Comparison of ENCODE assay signal across 11 mouse cellular contexts in genomic region chr15:102366238-102366637, GRCm38 (mm10). TPM values are rescaled to one million over a fixed set of nuclear protein-coding genes. Genes with fewer than 3 reads are reported as not detected.
DNase-seq lines count a peak whose midpoint lies in the region; ATAC-seq and TF ChIP-seq lines count a peak whose summit lies in the region.
"Had no signal": no experiment of that assay in that cellular context is flagged by ENCODE, and none has a peak within 500 bp of the region (broad histone marks: within the 10 kb centered on the region; RNA-seq: fewer than 3 reads in every experiment).

No protein-coding gene starts in this region.

- H3K27ac ChIP-seq in kidney, embryonic 16.5 days (ENCODE audit: low read length): no peak overlapping the region; the same call in 1 of the 2 replicates
- H3K27ac ChIP-seq in forebrain, embryonic 10.5 days: peak overlapping the region; percentile 68; the same call in 1 of the 2 replicates
- H3K27ac ChIP-seq in intestine, postnatal 0 days (ENCODE audit: low read depth, low read length): no peak overlapping the region
- no peak overlapping the region for H3K27ac ChIP-seq in neural tube, embryonic 13.5 days (replicated peaks)
- H3K27ac ChIP-seq in gastrocnemius, adult 2 months: no peak overlapping the region

- H3K9me3 ChIP-seq in kidney, embryonic 16.5 days (ENCODE audit: low read length): no peaks in the 10 kb centered on the region
- H3K9me3 ChIP-seq in forebrain, embryonic 10.5 days: no peaks in the 10 kb centered on the region
- no peaks in the 10 kb centered on the region for H3K9me3 ChIP-seq in intestine, postnatal 0 days (ENCODE audit: control insufficient read depth)
- no peaks in the 10 kb centered on the region for H3K9me3 ChIP-seq in neural tube, embryonic 13.5 days

- H3K4me3 ChIP-seq in kidney, embryonic 16.5 days (ENCODE audit: low read length): peak overlapping the region; percentile 35
- peak overlapping the region; percentile 45 for H3K4me3 ChIP-seq in forebrain, embryonic 10.5 days
- H3K4me3 ChIP-seq in intestine, postnatal 0 days (ENCODE audit: low read depth, low read length): peak overlapping the region; percentile 11; the same call in 1 of the 2 replicates
- peak overlapping the region; percentile 23 for H3K4me3 ChIP-seq in neural tube, embryonic 13.5 days
- no peak overlapping the region for H3K4me3 ChIP-seq in gastrocnemius, adult 2 months

- H3K27me3 ChIP-seq in kidney, embryonic 16.5 days (ENCODE audit: insufficient read depth, low read length): peaks cover 6% of the 10 kb centered on the region
- peaks cover 90% of the 10 kb centered on the region for H3K27me3 ChIP-seq in forebrain, embryonic 10.5 days (ENCODE audit: poor library complexity, severe bottlenecking)
- peaks cover 10% of the 10 kb centered on the region; the same call in 1 of the 2 replicates for H3K27me3 ChIP-seq in intestine, postnatal 0 days (replicated peaks; ENCODE audit: control insufficient read depth, insufficient read depth, low read length)
- peaks cover 35% of the 10 kb centered on the region for H3K27me3 ChIP-seq in neural tube, embryonic 13.5 days

- peak overlapping the region; percentile 63 for H3K9ac ChIP-seq in kidney, embryonic 16.5 days (replicated peaks; ENCODE audit: low read length)
- no peak overlapping the region for H3K9ac ChIP-seq in intestine, postnatal 0 days (ENCODE audit: low read depth, low read length)
- H3K9ac ChIP-seq in neural tube, embryonic 13.5 days: peak overlapping the region; percentile 63

- peaks cover 36% of the 10 kb centered on the region for H3K4me1 ChIP-seq in kidney, embryonic 16.5 days (ENCODE audit: insufficient read depth, low read length)
- H3K4me1 ChIP-seq in forebrain, embryonic 10.5 days: peaks cover 47% of the 10 kb centered on the region
- H3K4me1 ChIP-seq in intestine, postnatal 0 days (replicated peaks; ENCODE audit: control insufficient read depth, insufficient read depth, low read length): no peaks in the 10 kb centered on the region
- peaks cover 33% of the 10 kb centered on the region for H3K4me1 ChIP-seq in neural tube, embryonic 13.5 days (replicated peaks)

- 11% methylated on average over 6 of the region's 7 CpGs for WGBS in kidney, embryonic 16.5 days
- 4% methylated on average over 7 of the region's 7 CpGs for WGBS in forebrain, embryonic 10.5 days
- 18% methylated on average over 7 of the region's 7 CpGs for WGBS in intestine, postnatal 0 days
- WGBS in neural tube, embryonic 13.5 days: 5% methylated on average over 7 of the region's 7 CpGs

- TF ChIP-seq CTCF in intestine, postnatal 0 days (IDR thresholded peaks at IDR 0.05; ENCODE audit: low read depth): no peak
- no peak for TF ChIP-seq CTCF in gastrocnemius, adult 2 months (IDR thresholded peaks at IDR 0.05)

- no peak for ATAC-seq in kidney, embryonic 16.5 days (ENCODE audit: low FRiP score, low TSS enrichment)
- ATAC-seq in intestine, postnatal 0 days: no peak
- ATAC-seq in neural tube, embryonic 13.5 days (ENCODE audit: low read depth): 0 out of 2 replicates have a peak, but pooled peaks have one; percentile 10
- ATAC-seq in inflammation-experienced regulatory T-cells, adult 6 months: no peak

- DNase-seq in kidney, postnatal 36 days: no peak
- no peak for DNase-seq in forebrain, embryonic 10.5 days (ENCODE audit: extremely low spot score, low spot score)
- no peak for DNase-seq in frontal cortex, postnatal 36 days (ENCODE audit: low spot score in 2 of 2)
- no peak for DNase-seq in gastrocnemius, adult 2 months

- H3K4me2 ChIP-seq in kidney, embryonic 16.5 days (replicated peaks; ENCODE audit: low read depth, low read length): peak overlapping the region; percentile 51
- peak overlapping the region; percentile 37 for H3K4me2 ChIP-seq in intestine, postnatal 0 days (replicated peaks; ENCODE audit: low read depth)
- peak overlapping the region; percentile 53 for H3K4me2 ChIP-seq in neural tube, embryonic 13.5 days

- intact Hi-C loops in gastrocnemius, adult 2 months (cut with DNase I): no loop called here

- H3K36me3 ChIP-seq in kidney, embryonic 16.5 days (ENCODE audit: insufficient read depth, low read length): no peaks in the 10 kb centered on the region
- H3K36me3 ChIP-seq in forebrain, embryonic 10.5 days (replicated peaks): no peaks in the 10 kb centered on the region
- H3K36me3 ChIP-seq in intestine, postnatal 0 days (ENCODE audit: control insufficient read depth, insufficient read depth): no peaks in the 10 kb centered on the region
- H3K36me3 ChIP-seq in neural tube, embryonic 13.5 days: no peaks in the 10 kb centered on the region

RNA-seq across cellular contexts. Expression of gene Sp7, which starts 0.7 kb away (rescaled TPM):
- 1.2 and 1.3 TPM in 2 replicates for polyA plus RNA-seq in kidney, embryonic 16.5 days (2015; fragmentation: Nextera tagmentation; extraction: Ambion mirVana)
- polyA plus RNA-seq in forebrain, embryonic 10.5 days (2016; fragmentation: Nextera tagmentation; extraction: Ambion mirVana): 0.25 and 0.42 TPM in 2 replicates
- 0.07 and 0.14 TPM in 2 replicates for polyA plus RNA-seq in intestine, postnatal 0 days (2015; fragmentation: Nextera tagmentation; extraction: Ambion mirVana)
- 0.47 and 0.69 TPM in 2 replicates for polyA plus RNA-seq in neural tube, embryonic 13.5 days (2015; fragmentation: Nextera tagmentation; extraction: Ambion mirVana)
- not detected for polyA plus RNA-seq in inflammation-experienced regulatory T-cells, adult 6 months (2017; shearing (Covaris generic))
- total RNA-seq in gastrocnemius, adult 2 months (2021): not detected
- total RNA-seq: adrenal gland, postnatal 14 days; common myeloid progenitor, adult 5-6 weeks; granulocyte monocyte progenitor cell, adult 5-6 weeks had no signal

RNA-seq across cellular contexts. Expression of gene Aaas, which starts 15.7 kb away (rescaled TPM):
- polyA plus RNA-seq in kidney, embryonic 16.5 days (2015; fragmentation: Nextera tagmentation; extraction: Ambion mirVana): 89.2 and 91.7 TPM in 2 replicates
- polyA plus RNA-seq in forebrain, embryonic 10.5 days (2016; fragmentation: Nextera tagmentation; extraction: Ambion mirVana): 141 and 144 TPM in 2 replicates
- polyA plus RNA-seq in intestine, postnatal 0 days (2015; fragmentation: Nextera tagmentation; extraction: Ambion mirVana): 15.0 and 16.8 TPM in 2 replicates
- 31.3 and 36.8 TPM in 2 replicates for polyA plus RNA-seq in neural tube, embryonic 13.5 days (2015; fragmentation: Nextera tagmentation; extraction: Ambion mirVana)
- polyA plus RNA-seq in inflammation-experienced regulatory T-cells, adult 6 months (2017; shearing (Covaris generic)): 10 to 100 TPM; 39.8 to 53.2 (median 43.1) TPM
- 1 to 10 TPM; 5.7 to 7.8 TPM for total RNA-seq in gastrocnemius, adult 2 months (2021)

RNA-seq across cellular contexts. Expression of gene Myg1, which starts 34.7 kb away (rescaled TPM):
- polyA plus RNA-seq in kidney, embryonic 16.5 days (2015; fragmentation: Nextera tagmentation; extraction: Ambion mirVana): 118 and 120 TPM in 2 replicates
- 127 and 128 TPM in 2 replicates for polyA plus RNA-seq in forebrain, embryonic 10.5 days (2016; fragmentation: Nextera tagmentation; extraction: Ambion mirVana)
- 35.8 and 41.5 TPM in 2 replicates for polyA plus RNA-seq in intestine, postnatal 0 days (2015; fragmentation: Nextera tagmentation; extraction: Ambion mirVana)
- polyA plus RNA-seq in neural tube, embryonic 13.5 days (2015; fragmentation: Nextera tagmentation; extraction: Ambion mirVana): 74.0 and 82.6 TPM in 2 replicates
- 100 to 1,000 TPM; 102 to 153 (median 123) TPM for polyA plus RNA-seq in inflammation-experienced regulatory T-cells, adult 6 months (2017; shearing (Covaris generic))
- 10 to 100 TPM; 15.6 to 16.0 TPM for total RNA-seq in gastrocnemius, adult 2 months (2021)

RNA-seq across cellular contexts. Expression of gene Sp1, which starts 39.7 kb away (rescaled TPM):
- 10.6 and 11.3 TPM in 2 replicates for polyA plus RNA-seq in kidney, embryonic 16.5 days (2015; fragmentation: Nextera tagmentation; extraction: Ambion mirVana)
- 9.7 and 9.9 TPM in 2 replicates for polyA plus RNA-seq in forebrain, embryonic 10.5 days (2016; fragmentation: Nextera tagmentation; extraction: Ambion mirVana)
- 5.6 and 5.8 TPM in 2 replicates for polyA plus RNA-seq in intestine, postnatal 0 days (2015; fragmentation: Nextera tagmentation; extraction: Ambion mirVana)
- polyA plus RNA-seq in neural tube, embryonic 13.5 days (2015; fragmentation: Nextera tagmentation; extraction: Ambion mirVana): 4.3 and 6.0 TPM in 2 replicates
- polyA plus RNA-seq in inflammation-experienced regulatory T-cells, adult 6 months (2017; shearing (Covaris generic)): 10 to 100 TPM; 19.1 to 23.3 (median 22.6) TPM
- total RNA-seq in gastrocnemius, adult 2 months (2021): 10 to 100 TPM; 23.0 to 25.1 TPM

RNA-seq across cellular contexts. Expression of gene Pfdn5, which starts 40.3 kb away (rescaled TPM):
- 376 and 377 TPM in 2 replicates for polyA plus RNA-seq in kidney, embryonic 16.5 days (2015; fragmentation: Nextera tagmentation; extraction: Ambion mirVana)
- 311 and 331 TPM in 2 replicates for polyA plus RNA-seq in forebrain, embryonic 10.5 days (2016; fragmentation: Nextera tagmentation; extraction: Ambion mirVana)
- polyA plus RNA-seq in intestine, postnatal 0 days (2015; fragmentation: Nextera tagmentation; extraction: Ambion mirVana): 339 and 341 TPM in 2 replicates
- 438 and 480 TPM in 2 replicates for polyA plus RNA-seq in neural tube, embryonic 13.5 days (2015; fragmentation: Nextera tagmentation; extraction: Ambion mirVana)
- 1,000 to 10,000 TPM in 2 of 3 experiments, 100 to 1,000 TPM in 1; 936 to 1,841 (median 1,443) TPM for polyA plus RNA-seq in inflammation-experienced regulatory T-cells, adult 6 months (2017; shearing (Covaris generic))
- 100 to 1,000 TPM; 232 to 252 TPM for total RNA-seq in gastrocnemius, adult 2 months (2021)
